Mouse (Mus musculus): ENCODE results near the gene Bmp7.

GRCm38 (mm10) chr2:172843903-172844302 is 96.2 kb downstream of the Bmp7 start:
- no peak for TF ChIP-seq TAL1 (IDR thresholded peaks at IDR 0.05; ENCODE audit: low read length)
- TF ChIP-seq GATA1 (IDR thresholded peaks at IDR 0.05; ENCODE audit: low read length): no peak
